Mouse (Mus musculus): ENCODE data around the gene Unc50. TPM values are rescaled to one million over a fixed set of nuclear protein-coding genes. Genes with fewer than 3 reads are reported as not detected.
A peak's percentile ranks its signal among the peaks of the same experiment; 100 is the strongest.

Unc50 gene
- 128 and 144 TPM in 2 replicates for polyA plus RNA-seq (2015; fragmentation: Nextera tagmentation; extraction: Ambion mirVana)

- peak; percentile 99 for ATAC-seq (ENCODE audit: low FRiP score, low TSS enrichment)
- H3K4me2 ChIP-seq (replicated peaks; ENCODE audit: low read depth, low read length) = peak within 1 kb of the TSS; percentile 86
These were observed at the start of gene Unc50, which contains the start of gene Coa5 for GRCm38 (mm10) chr1:37429366-37430296. Gene Unc50 (plus strand): TSS chr1:37430139. Gene Coa5 (minus strand): TSS chr1:37430103.

DNA sequence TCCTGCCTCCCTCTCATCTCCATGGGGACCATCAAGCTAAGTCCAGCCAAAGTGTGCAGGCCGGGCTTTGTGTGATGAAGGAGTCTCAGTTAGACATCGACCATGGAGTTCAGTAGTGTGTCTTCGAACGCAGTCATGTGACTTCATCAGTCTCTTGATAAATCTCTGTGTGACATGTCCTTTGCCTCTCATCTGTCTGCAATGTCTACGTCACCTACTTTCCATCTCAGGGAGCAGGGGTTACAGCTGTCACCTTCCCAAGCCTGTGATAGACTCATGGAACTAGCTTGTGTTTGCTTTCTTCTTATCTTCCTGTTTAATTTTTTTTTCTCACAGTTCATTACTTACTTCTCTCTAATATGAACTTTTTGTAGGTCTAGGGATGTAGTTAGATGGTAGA, 49.0 kb upstream of the Unc50 start:
- ATAC-seq (ENCODE audit: low FRiP score, low TSS enrichment) = no peak
- H3K9me3 ChIP-seq (ENCODE audit: low read length) = no peaks in the 10 kb centered on the region
- peaks cover 10% of the 10 kb centered on the region for H3K36me3 ChIP-seq (ENCODE audit: insufficient read depth, low read length)
- WGBS = 90% methylated on average over 5 of the region's 5 CpGs
- peaks cover 4% of the 10 kb centered on the region; the same call in 1 of the 2 replicates for H3K4me1 ChIP-seq (ENCODE audit: insufficient read depth, low read length)
- H3K27ac ChIP-seq (ENCODE audit: low read length) = no peak overlapping the region
- H3K27me3 ChIP-seq (ENCODE audit: insufficient read depth, low read length) = no peaks in the 10 kb centered on the region
- H3K9ac ChIP-seq (replicated peaks; ENCODE audit: low read length) = no peak overlapping the region
- H3K4me3 ChIP-seq (ENCODE audit: low read length) = no peak overlapping the region
- H3K4me2 ChIP-seq (replicated peaks; ENCODE audit: low read depth, low read length) = no peak overlapping the region

More at GRCm38 (mm10) chr1:37429366-37430296, at the start of gene Unc50, which contains the start of gene Coa5:
- H3K9ac ChIP-seq (replicated peaks; ENCODE audit: low read length) = peak within 1 kb of the TSS; percentile 85
- H3K9me3 ChIP-seq (ENCODE audit: low read length) = no peaks in the 10 kb centered on the region
- WGBS = 2% methylated on average over 57 of the region's 57 CpGs
- no peaks in the 10 kb centered on the region for H3K27me3 ChIP-seq (ENCODE audit: insufficient read depth, low read length)
- peak within 1 kb of the TSS; percentile 51 for H3K27ac ChIP-seq (ENCODE audit: low read length)
- peaks cover 23% of the 10 kb centered on the region for H3K4me1 ChIP-seq (ENCODE audit: insufficient read depth, low read length)
- peak within 1 kb of the TSS; percentile 85 for H3K4me3 ChIP-seq (ENCODE audit: low read length)
- H3K36me3 ChIP-seq (ENCODE audit: insufficient read depth, low read length) = peaks cover 29% of the 10 kb centered on the region

GRCm38 (mm10) chr1:37384304-37384703, 45.6 kb upstream of the Unc50 start:
- Histone ChIP-seq H3K36me3 (ENCODE audit: insufficient read depth, low read length) (peaks cover 4% of the 10 kb centered on the region; the same call in 1 of the 2 replicates), H3K4me3 (ENCODE audit: low read length) (no peak overlapping the region), H3K9me3 (ENCODE audit: low read length) (no peaks in the 10 kb centered on the region), H3K27ac (ENCODE audit: low read length) (no peak overlapping the region), H3K9ac (replicated peaks; ENCODE audit: low read length) (no peak overlapping the region), H3K4me1 (ENCODE audit: insufficient read depth, low read length) (peaks cover 4% of the 10 kb centered on the region; the same call in 1 of the 2 replicates), H3K4me2 (replicated peaks; ENCODE audit: low read depth, low read length) (no peak overlapping the region), H3K27me3 (ENCODE audit: insufficient read depth, low read length) (no peaks in the 10 kb centered on the region)
- WGBS = 89% methylated on average over 3 of the region's 3 CpGs
- ATAC-seq (ENCODE audit: low FRiP score, low TSS enrichment) = no peak

DNA sequence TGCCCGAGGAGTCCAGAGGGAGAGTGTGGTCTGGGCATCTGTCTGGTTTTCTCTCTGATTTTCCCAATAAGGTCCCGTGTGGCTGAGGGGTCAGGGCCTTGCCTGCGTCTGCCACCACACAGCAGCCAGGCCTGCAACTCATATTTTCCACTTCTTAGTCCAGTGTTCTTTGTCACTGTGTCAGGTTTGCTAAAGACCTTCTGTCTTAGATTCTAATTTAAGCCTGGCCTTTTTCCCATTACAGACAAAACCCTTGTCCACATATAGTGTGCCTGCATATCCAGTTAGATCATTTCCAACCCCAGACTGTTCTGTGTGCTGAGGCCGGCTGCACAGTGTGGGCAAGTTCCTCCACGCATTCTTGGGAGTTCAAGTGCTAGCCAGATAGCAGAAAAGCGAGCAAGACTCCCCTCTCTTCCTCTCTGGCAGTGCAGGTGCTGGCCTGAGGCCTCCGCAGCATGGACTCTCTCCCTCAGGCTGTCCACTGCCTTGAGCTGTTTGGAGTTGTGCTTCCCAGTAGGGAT, 43.4 kb upstream of the Unc50 start:
- WGBS = 84% methylated on average over 7 of the region's 7 CpGs
- no peak overlapping the region for H3K4me2 ChIP-seq (replicated peaks; ENCODE audit: low read depth, low read length)
- no peak overlapping the region for H3K27ac ChIP-seq (ENCODE audit: low read length)
- H3K9ac ChIP-seq (replicated peaks; ENCODE audit: low read length) = no peak overlapping the region
- H3K9me3 ChIP-seq (ENCODE audit: low read length) = no peaks in the 10 kb centered on the region
- no peak for ATAC-seq (ENCODE audit: low FRiP score, low TSS enrichment)
- no peaks in the 10 kb centered on the region for H3K36me3 ChIP-seq (ENCODE audit: insufficient read depth, low read length)
- peaks cover 4% of the 10 kb centered on the region; the same call in 1 of the 2 replicates for H3K4me1 ChIP-seq (ENCODE audit: insufficient read depth, low read length)
- no peak overlapping the region for H3K4me3 ChIP-seq (ENCODE audit: low read length)
- no peaks in the 10 kb centered on the region for H3K27me3 ChIP-seq (ENCODE audit: insufficient read depth, low read length)

- no peak for ATAC-seq (ENCODE audit: low FRiP score, low TSS enrichment)
- no peaks in the 10 kb centered on the region for H3K36me3 ChIP-seq (ENCODE audit: insufficient read depth, low read length)
- no peaks in the 10 kb centered on the region for H3K9me3 ChIP-seq (ENCODE audit: low read length)
- H3K27ac ChIP-seq (ENCODE audit: low read length) = no peak overlapping the region
- H3K4me3 ChIP-seq (ENCODE audit: low read length) = no peak overlapping the region
- no peak overlapping the region for H3K9ac ChIP-seq (replicated peaks; ENCODE audit: low read length)
- no peaks in the 10 kb centered on the region for H3K4me1 ChIP-seq (ENCODE audit: insufficient read depth, low read length)
- no peak overlapping the region for H3K4me2 ChIP-seq (replicated peaks; ENCODE audit: low read depth, low read length)
- no peaks in the 10 kb centered on the region for H3K27me3 ChIP-seq (ENCODE audit: insufficient read depth, low read length)
- 85% methylated on average over 5 of the region's 5 CpGs for WGBS
These were observed 36.8 kb upstream of the Unc50 start for GRCm38 (mm10) chr1:37393174-37393573.

GRCm38 (mm10) chr1:37396481-37396880, 33.5 kb upstream of the Unc50 start:
- Histone ChIP-seq H3K4me3 (ENCODE audit: low read length) (no peak overlapping the region), H3K36me3 (ENCODE audit: insufficient read depth, low read length) (no peaks in the 10 kb centered on the region), H3K4me2 (replicated peaks; ENCODE audit: low read depth, low read length) (no peak overlapping the region), H3K27ac (ENCODE audit: low read length) (no peak overlapping the region), H3K27me3 (ENCODE audit: insufficient read depth, low read length) (no peaks in the 10 kb centered on the region), H3K4me1 (ENCODE audit: insufficient read depth, low read length) (peaks cover 12% of the 10 kb centered on the region), H3K9ac (replicated peaks; ENCODE audit: low read length) (no peak overlapping the region), H3K9me3 (ENCODE audit: low read length) (no peaks in the 10 kb centered on the region)
- ATAC-seq (ENCODE audit: low FRiP score, low TSS enrichment) = no peak; the same call in 1 of the 2 replicates
- WGBS = 74% methylated on average over 1 of the region's 1 CpGs

DNA sequence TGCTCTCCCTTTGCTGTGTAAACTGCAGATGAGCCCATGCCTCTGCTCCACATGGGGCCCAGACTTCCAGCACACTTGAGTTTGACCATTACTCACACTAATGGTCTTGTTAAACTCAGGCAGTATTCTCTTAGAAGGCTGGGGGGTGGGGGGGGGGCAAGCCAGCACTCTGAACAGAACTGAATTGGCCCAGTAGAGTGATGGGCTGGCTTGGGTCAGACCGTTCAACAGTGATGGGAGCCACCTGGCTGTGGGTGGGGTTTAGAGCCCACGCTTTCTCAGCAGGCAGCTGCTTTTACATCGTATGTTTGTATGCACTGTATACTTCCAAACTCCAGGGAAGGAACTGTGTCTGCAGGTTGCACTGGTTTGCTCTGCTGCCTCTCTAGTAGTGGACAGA, 31.0 kb upstream of the Unc50 start:
- Histone ChIP-seq H3K4me1 (ENCODE audit: insufficient read depth, low read length) (peaks cover 12% of the 10 kb centered on the region), H3K4me2 (replicated peaks; ENCODE audit: low read depth, low read length) (no peak overlapping the region), H3K9me3 (ENCODE audit: low read length) (no peaks in the 10 kb centered on the region), H3K36me3 (ENCODE audit: insufficient read depth, low read length) (no peaks in the 10 kb centered on the region), H3K27me3 (ENCODE audit: insufficient read depth, low read length) (no peaks in the 10 kb centered on the region), H3K27ac (ENCODE audit: low read length) (no peak overlapping the region), H3K9ac (replicated peaks; ENCODE audit: low read length) (no peak overlapping the region), H3K4me3 (ENCODE audit: low read length) (no peak overlapping the region)
- peak; percentile 76 for ATAC-seq (ENCODE audit: low FRiP score, low TSS enrichment)
- 21% methylated on average over 3 of the region's 3 CpGs for WGBS

DNA sequence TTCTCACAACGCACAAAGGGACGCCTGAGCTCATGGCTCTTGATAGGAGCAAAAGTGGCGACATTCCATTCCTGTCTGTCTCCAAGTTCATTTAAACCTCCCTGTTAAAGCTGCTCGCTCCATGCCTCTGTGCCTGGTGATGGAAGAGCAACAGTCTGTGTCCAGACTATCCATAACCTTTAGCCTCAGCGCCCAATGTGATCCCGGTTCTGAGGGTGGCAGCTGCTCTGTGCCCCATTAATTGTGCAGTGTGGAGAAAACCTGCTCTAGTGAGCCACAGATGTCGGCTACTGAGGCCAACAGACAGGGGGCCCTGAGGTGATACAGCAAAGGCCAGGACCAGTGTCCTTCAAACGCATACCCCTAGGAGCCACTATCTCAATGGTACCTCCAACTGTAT, 30.2 kb upstream of the Unc50 start:
- Histone ChIP-seq H3K4me3 (ENCODE audit: low read length) (no peak overlapping the region), H3K27ac (ENCODE audit: low read length) (no peak overlapping the region), H3K9ac (replicated peaks; ENCODE audit: low read length) (no peak overlapping the region), H3K27me3 (ENCODE audit: insufficient read depth, low read length) (no peaks in the 10 kb centered on the region), H3K36me3 (ENCODE audit: insufficient read depth, low read length) (no peaks in the 10 kb centered on the region), H3K4me2 (replicated peaks; ENCODE audit: low read depth, low read length) (no peak overlapping the region), H3K4me1 (ENCODE audit: insufficient read depth, low read length) (peaks cover 12% of the 10 kb centered on the region), H3K9me3 (ENCODE audit: low read length) (no peaks in the 10 kb centered on the region)
- no peak; the same call in 1 of the 2 replicates for ATAC-seq (ENCODE audit: low FRiP score, low TSS enrichment)
- WGBS = 43% methylated on average over 8 of the region's 8 CpGs

- Histone ChIP-seq H3K27ac (ENCODE audit: low read length) (no peak overlapping the region), H3K27me3 (ENCODE audit: insufficient read depth, low read length) (no peaks in the 10 kb centered on the region), H3K9me3 (ENCODE audit: low read length) (no peaks in the 10 kb centered on the region), H3K9ac (replicated peaks; ENCODE audit: low read length) (no peak overlapping the region), H3K4me3 (ENCODE audit: low read length) (no peak overlapping the region), H3K4me2 (replicated peaks; ENCODE audit: low read depth, low read length) (no peak overlapping the region), H3K4me1 (ENCODE audit: insufficient read depth, low read length) (peaks cover 12% of the 10 kb centered on the region), H3K36me3 (ENCODE audit: insufficient read depth, low read length) (no peaks in the 10 kb centered on the region)
- WGBS = 61% methylated on average over 4 of the region's 4 CpGs
- ATAC-seq (ENCODE audit: low FRiP score, low TSS enrichment) = no peak
These were observed 28.3 kb upstream of the Unc50 start for GRCm38 (mm10) chr1:37401687-37402086.

DNA sequence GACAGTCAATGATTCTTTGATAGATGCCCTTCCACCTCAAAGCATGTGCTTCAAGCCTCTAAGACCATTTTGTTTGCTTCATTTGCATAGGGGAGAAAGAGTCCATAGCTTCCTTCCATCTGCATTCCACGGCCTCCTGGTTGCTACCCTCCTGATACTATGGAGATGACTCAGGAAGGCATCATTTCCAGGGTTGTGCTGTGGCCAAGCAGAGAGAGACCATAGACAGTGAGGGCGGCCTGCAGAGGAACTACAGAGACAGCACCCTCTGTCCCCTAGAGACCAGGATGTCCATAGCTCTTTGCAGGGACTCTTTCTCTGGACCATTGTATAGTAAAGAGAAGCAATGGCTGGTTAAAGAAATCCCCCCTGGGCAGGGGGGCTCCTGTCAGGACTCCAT, 24.8 kb upstream of the Unc50 start:
- Histone ChIP-seq H3K9ac (replicated peaks; ENCODE audit: low read length) (no peak overlapping the region), H3K4me1 (ENCODE audit: insufficient read depth, low read length) (no peaks in the 10 kb centered on the region), H3K9me3 (ENCODE audit: low read length) (no peaks in the 10 kb centered on the region), H3K27ac (ENCODE audit: low read length) (no peak overlapping the region), H3K4me2 (replicated peaks; ENCODE audit: low read depth, low read length) (no peak overlapping the region), H3K4me3 (ENCODE audit: low read length) (no peak overlapping the region), H3K27me3 (ENCODE audit: insufficient read depth, low read length) (no peaks in the 10 kb centered on the region), H3K36me3 (ENCODE audit: insufficient read depth, low read length) (no peaks in the 10 kb centered on the region)
- 80% methylated on average over 2 of the region's 2 CpGs for WGBS
- no peak for ATAC-seq (ENCODE audit: low FRiP score, low TSS enrichment)

All from kidney, embryonic 16.5 days (tissue).